Mouse (Mus musculus): ENCODE results near the gene Tenm2. TPM values are rescaled to one million over a fixed set of nuclear protein-coding genes. Genes with fewer than 3 reads are reported as not detected.

Tenm2 gene
- polyA plus RNA-seq, 1 experiment = 0.13 TPM

GRCm38 (mm10) chr11:36441801-36442200 lies 794.0 kb downstream of the Tenm2 start:
- WGBS = 50% methylated on average over 6 of the region's 6 CpGs
- no peaks in the 10 kb centered on the region for H3K4me1 ChIP-seq (ENCODE audit: control insufficient read depth, insufficient read depth, insufficient read length, low read length)
- H3K4me3 ChIP-seq (ENCODE audit: low read depth, low read length) = no peak overlapping the region
- H3K27me3 ChIP-seq (ENCODE audit: control insufficient read depth, insufficient read depth, low read length) = no peaks in the 10 kb centered on the region
- no peak overlapping the region for H3K27ac ChIP-seq (ENCODE audit: insufficient read depth, low read depth, low read length)
- no peak for TF ChIP-seq CTCF (IDR thresholded peaks at IDR 0.05; ENCODE audit: extremely low read depth, insufficient read length, insufficient replicate concordance, low read depth, low read length)
- TF ChIP-seq POLR2A (IDR thresholded peaks at IDR 0.05; ENCODE audit: low read depth, low read length) = no peak
- no peaks in the 10 kb centered on the region for H3K36me3 ChIP-seq (ENCODE audit: control insufficient read depth, insufficient read depth, low read length)

GRCm38 (mm10) chr11:36436251-36436650 lies 799.5 kb downstream of the Tenm2 start:
- Histone ChIP-seq H3K4me3 (ENCODE audit: low read depth, low read length) (no peak overlapping the region), H3K27ac (ENCODE audit: insufficient read depth, low read depth, low read length) (no peak overlapping the region), H3K4me1 (ENCODE audit: control insufficient read depth, insufficient read depth, insufficient read length, low read length) (no peaks in the 10 kb centered on the region), H3K27me3 (ENCODE audit: control insufficient read depth, insufficient read depth, low read length) (no peaks in the 10 kb centered on the region), H3K36me3 (ENCODE audit: control insufficient read depth, insufficient read depth, low read length) (no peaks in the 10 kb centered on the region)
- WGBS = 33% methylated on average over 8 of the region's 8 CpGs
- TF ChIP-seq POLR2A (IDR thresholded peaks at IDR 0.05; ENCODE audit: low read depth, low read length) = no peak

DNA sequence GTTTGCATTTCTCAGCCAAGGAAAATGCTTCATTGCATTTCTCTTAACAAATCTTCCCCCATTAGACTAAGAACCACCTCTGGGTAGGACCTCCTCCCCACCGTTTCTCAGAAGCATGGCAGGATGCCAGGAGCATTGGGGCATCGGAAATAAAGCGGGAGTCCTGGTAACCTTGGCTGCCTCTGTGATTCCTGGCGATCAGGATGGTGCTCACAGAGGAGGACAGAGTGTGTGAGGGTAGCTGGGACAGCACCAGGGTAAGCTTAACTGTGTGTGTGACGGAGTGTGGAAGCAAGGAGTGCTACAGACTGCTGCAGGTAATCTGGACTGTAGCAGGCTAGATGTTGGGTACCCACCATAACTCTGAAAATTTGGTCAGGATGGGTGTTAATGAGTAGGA lies 806.8 kb downstream of the Tenm2 start:
- TF ChIP-seq POLR2A (IDR thresholded peaks at IDR 0.05; ENCODE audit: low read depth, low read length) (no peak), CTCF (IDR thresholded peaks at IDR 0.05; ENCODE audit: extremely low read depth, insufficient read length, insufficient replicate concordance, low read depth, low read length) (no peak)
- Histone ChIP-seq H3K27me3 (ENCODE audit: control insufficient read depth, insufficient read depth, low read length) (no peaks in the 10 kb centered on the region), H3K27ac (ENCODE audit: insufficient read depth, low read depth, low read length) (no peak overlapping the region), H3K4me3 (ENCODE audit: low read depth, low read length) (no peak overlapping the region), H3K4me1 (ENCODE audit: control insufficient read depth, insufficient read depth, insufficient read length, low read length) (no peaks in the 10 kb centered on the region), H3K36me3 (ENCODE audit: control insufficient read depth, insufficient read depth, low read length) (no peaks in the 10 kb centered on the region)
- 67% methylated on average over 5 of the region's 5 CpGs for WGBS

DNA sequence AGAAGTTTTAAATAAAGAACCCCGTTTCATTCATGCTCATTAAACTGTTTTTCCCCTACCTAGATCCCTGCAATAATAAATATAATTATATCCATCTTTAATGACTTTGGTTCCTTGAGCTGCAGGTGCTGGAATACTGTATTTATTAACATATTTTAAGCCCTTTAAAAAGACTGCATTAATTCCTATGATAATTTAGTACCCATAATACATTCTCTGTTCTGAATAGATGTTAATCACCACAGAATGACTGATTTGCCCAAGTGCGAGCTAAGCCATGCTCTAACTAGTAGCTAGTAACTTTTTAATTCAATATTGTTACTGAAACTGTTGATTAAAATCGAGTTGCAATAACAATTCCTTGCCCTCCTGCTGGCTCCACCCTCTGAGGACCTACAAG lies 810.8 kb downstream of the Tenm2 start:
- no peak overlapping the region for H3K27ac ChIP-seq (ENCODE audit: insufficient read depth, low read depth, low read length)
- TF ChIP-seq CTCF (IDR thresholded peaks at IDR 0.05; ENCODE audit: extremely low read depth, insufficient read length, insufficient replicate concordance, low read depth, low read length) (no peak), POLR2A (IDR thresholded peaks at IDR 0.05; ENCODE audit: low read depth, low read length) (no peak)
- no peak overlapping the region for H3K4me3 ChIP-seq (ENCODE audit: low read depth, low read length)
- H3K4me1 ChIP-seq (ENCODE audit: control insufficient read depth, insufficient read depth, insufficient read length, low read length) = no peaks in the 10 kb centered on the region
- no peaks in the 10 kb centered on the region for H3K36me3 ChIP-seq (ENCODE audit: control insufficient read depth, insufficient read depth, low read length)
- no peaks in the 10 kb centered on the region for H3K27me3 ChIP-seq (ENCODE audit: control insufficient read depth, insufficient read depth, low read length)
- 62% methylated on average over 3 of the region's 3 CpGs for WGBS

DNA sequence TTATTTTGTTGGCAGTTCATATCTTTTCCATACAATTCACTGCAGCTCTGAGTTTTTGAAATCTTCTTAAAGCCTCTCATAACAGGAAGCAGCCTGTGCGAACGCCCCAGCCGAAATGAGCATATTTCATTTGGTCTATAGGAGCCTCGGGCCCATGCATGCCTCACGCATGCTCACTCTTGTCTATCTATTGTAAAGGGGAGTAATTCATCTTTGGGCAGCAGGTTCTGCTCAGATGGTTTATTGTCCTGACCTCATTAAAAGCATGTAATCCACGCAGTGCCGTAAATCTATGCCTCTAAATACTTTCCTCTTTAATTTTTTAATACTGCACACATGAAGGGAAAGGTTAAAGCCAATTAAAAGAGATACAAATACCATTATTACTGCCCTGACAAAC lies 815.7 kb downstream of the Tenm2 start:
- Histone ChIP-seq H3K27ac (ENCODE audit: insufficient read depth, low read depth, low read length) (no peak overlapping the region), H3K4me3 (ENCODE audit: low read depth, low read length) (no peak overlapping the region), H3K36me3 (ENCODE audit: control insufficient read depth, insufficient read depth, low read length) (no peaks in the 10 kb centered on the region), H3K27me3 (ENCODE audit: control insufficient read depth, insufficient read depth, low read length) (no peaks in the 10 kb centered on the region), H3K4me1 (ENCODE audit: control insufficient read depth, insufficient read depth, insufficient read length, low read length) (no peaks in the 10 kb centered on the region)
- TF ChIP-seq POLR2A (IDR thresholded peaks at IDR 0.05; ENCODE audit: low read depth, low read length) = no peak
- no peak for TF ChIP-seq CTCF (IDR thresholded peaks at IDR 0.05; ENCODE audit: extremely low read depth, insufficient read length, insufficient replicate concordance, low read depth, low read length)
- 79% methylated on average over 7 of the region's 7 CpGs for WGBS

DNA sequence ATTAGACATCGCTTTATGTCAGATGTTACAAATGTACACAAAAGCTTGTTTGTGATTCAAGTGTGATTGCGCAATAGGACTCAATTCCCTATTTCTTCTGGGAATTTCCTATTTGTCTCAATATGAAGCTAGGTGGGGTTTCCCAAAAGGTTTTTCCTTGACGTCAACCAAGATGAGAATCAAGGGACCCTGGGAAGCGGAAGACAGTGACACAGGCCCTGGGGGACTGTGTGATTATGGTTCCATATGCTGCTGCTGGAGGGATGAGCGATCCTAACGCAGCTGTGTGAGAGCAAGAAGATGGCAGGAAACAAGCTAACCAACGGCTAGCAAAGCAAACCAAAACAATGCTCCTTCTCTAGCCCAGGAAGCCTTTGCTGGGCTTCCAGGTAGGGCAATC lies 820.5 kb downstream of the Tenm2 start:
- no peak overlapping the region for H3K27ac ChIP-seq (ENCODE audit: insufficient read depth, low read depth, low read length)
- H3K36me3 ChIP-seq (ENCODE audit: control insufficient read depth, insufficient read depth, low read length) = no peaks in the 10 kb centered on the region
- no peaks in the 10 kb centered on the region for H3K4me1 ChIP-seq (ENCODE audit: control insufficient read depth, insufficient read depth, insufficient read length, low read length)
- 84% methylated on average over 7 of the region's 7 CpGs for WGBS
- TF ChIP-seq CTCF (IDR thresholded peaks at IDR 0.05; ENCODE audit: extremely low read depth, insufficient read length, insufficient replicate concordance, low read depth, low read length) (no peak), POLR2A (IDR thresholded peaks at IDR 0.05; ENCODE audit: low read depth, low read length) (no peak)
- no peaks in the 10 kb centered on the region for H3K27me3 ChIP-seq (ENCODE audit: control insufficient read depth, insufficient read depth, low read length)
- H3K4me3 ChIP-seq (ENCODE audit: low read depth, low read length) = no peak overlapping the region

DNA sequence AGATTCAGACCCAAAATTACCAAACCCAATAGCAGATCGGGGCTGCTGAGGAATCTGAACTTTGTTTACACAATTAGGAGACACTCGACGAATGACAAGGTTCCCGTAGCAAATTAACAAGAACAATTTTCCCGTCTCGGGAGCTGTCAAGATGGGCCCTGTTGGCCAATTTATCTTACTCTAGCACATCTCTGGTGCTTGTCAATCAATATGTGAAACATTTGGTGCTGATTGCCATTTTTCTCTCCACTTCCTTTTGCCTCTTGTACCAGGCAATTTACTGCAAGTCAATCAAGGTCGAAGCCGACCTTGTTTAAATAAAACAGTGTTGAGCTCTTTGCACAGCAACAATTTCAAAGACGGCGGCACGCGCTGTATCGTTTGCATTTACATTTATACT lies 824.9 kb downstream of the Tenm2 start:
- H3K4me3 ChIP-seq (ENCODE audit: low read depth, low read length) = no peak overlapping the region
- whole genome bisulfite sequencing = 22% methylated on average over 13 of the region's 13 CpGs
- TF ChIP-seq POLR2A (IDR thresholded peaks at IDR 0.05; ENCODE audit: low read depth, low read length) (no peak), CTCF (IDR thresholded peaks at IDR 0.05; ENCODE audit: extremely low read depth, insufficient read length, insufficient replicate concordance, low read depth, low read length) (no peak)
- H3K36me3 ChIP-seq (ENCODE audit: control insufficient read depth, insufficient read depth, low read length) = no peaks in the 10 kb centered on the region
- H3K27me3 ChIP-seq (ENCODE audit: control insufficient read depth, insufficient read depth, low read length) = no peaks in the 10 kb centered on the region
- H3K27ac ChIP-seq (ENCODE audit: insufficient read depth, low read depth, low read length) = no peak overlapping the region
- H3K4me1 ChIP-seq (ENCODE audit: control insufficient read depth, insufficient read depth, insufficient read length, low read length) = no peaks in the 10 kb centered on the region

All from small intestine, adult 2 months (tissue).